Mouse (Mus musculus) G1E (cell line): ENCODE results near the gene Tecpr2. TPM values are rescaled to one million over a fixed set of nuclear protein-coding genes. Genes with fewer than 3 reads are reported as not detected.

Source experiments
- ATAC-seq: 2 replicates; pipeline ENCODE4 v1.8.0; 2016; ENCODE audit warnings: mild to moderate bottlenecking; ENCODE audit not compliant: insufficient number of reproducible peaks, poor library complexity, low FRiP score, severe bottlenecking; ENCODE audit errors: extremely low read depth
- DNase-seq: peaks from one replicate; pipeline ENCODE4 v3.0.0; 2012; ENCODE audit warnings: low spot score
- H3K27me3 ChIP-seq: 2 replicates; pipeline ENCODE4 v1.6.1; 2012; ENCODE audit warnings: mild to moderate bottlenecking, low read length, inconsistent platforms; ENCODE audit not compliant: insufficient read depth
- H3K36me3 ChIP-seq: replicated peaks from 2 replicates; pipeline ENCODE3; 2012; ENCODE audit warnings: mild to moderate bottlenecking, inconsistent platforms
- H3K4me1 ChIP-seq: 2 replicates; pipeline ENCODE4 v1.6.1; 2012; ENCODE audit warnings: low read depth, low read length, inconsistent platforms, mixed read lengths; ENCODE audit not compliant: insufficient read depth
- H3K4me3 ChIP-seq: 2 replicates; pipeline ENCODE4 v1.5.1; 2012; ENCODE audit warnings: low read depth, mild to moderate bottlenecking, inconsistent platforms, low read length, moderate library complexity, mixed read lengths
- H3K9me3 ChIP-seq: replicated peaks from 2 replicates; pipeline ENCODE4 v1.6.1; 2012; ENCODE audit warnings: inconsistent platforms
- CTCF ChIP-seq: IDR thresholded peaks from 2 replicates; pipeline ENCODE4 v1.5.1; 2012; ENCODE audit warnings: low read depth, low read length, inconsistent platforms, mixed read lengths
- GATA1 ChIP-seq: IDR thresholded peaks from 2 replicates; pipeline ENCODE4 v1.6.1; 2012; ENCODE audit warnings: borderline replicate concordance, low read length, inconsistent platforms, mixed read lengths
- GATA2 ChIP-seq: IDR thresholded peaks from 2 replicates; pipeline ENCODE4 v1.6.1; 2012; ENCODE audit warnings: low read depth, low read length, inconsistent platforms, borderline replicate concordance
- POLR2AphosphoS5 ChIP-seq: IDR thresholded peaks from 2 replicates; pipeline ENCODE4 v1.6.1; 2012; ENCODE audit warnings: low read depth, low read length, inconsistent platforms; ENCODE audit not compliant: insufficient replicate concordance
- TAL1 ChIP-seq: conservative IDR thresholded peaks from 2 replicates; pipeline ENCODE4 v1.6.1; 2012; ENCODE audit warnings: low read depth, low read length, inconsistent platforms, mixed read lengths
- polyA plus RNA-seq: library from polyadenylated mRNA; stranded (reverse); fragments of >175 nt; gene quantifications from 2 replicates; pipeline ENCODE4 v1.2.3, GENCODE M21; 2012
- total RNA-seq, 2 experiments: library from RNA; stranded (forward) in 1 of 2; stranded (reverse) in 1 of 2; fragments of 200-1000 nt in 1 of 2; fragments of >200 nt in 1 of 2; fragmentation: Nextera tagmentation in 1 of 2; gene quantifications; 2 replicates each; pipeline ENCODE4 v1.2.3; 2014 to 2017

Gene Tecpr2
- 9.2 and 13.9 TPM in 2 replicates for total RNA-seq (2014; fragmentation: Nextera tagmentation)
- total RNA-seq (2017), result 7.7 and 8.7 TPM in 2 replicates
- polyA plus RNA-seq, result 4.5 and 5.6 TPM in 2 replicates

DNA sequence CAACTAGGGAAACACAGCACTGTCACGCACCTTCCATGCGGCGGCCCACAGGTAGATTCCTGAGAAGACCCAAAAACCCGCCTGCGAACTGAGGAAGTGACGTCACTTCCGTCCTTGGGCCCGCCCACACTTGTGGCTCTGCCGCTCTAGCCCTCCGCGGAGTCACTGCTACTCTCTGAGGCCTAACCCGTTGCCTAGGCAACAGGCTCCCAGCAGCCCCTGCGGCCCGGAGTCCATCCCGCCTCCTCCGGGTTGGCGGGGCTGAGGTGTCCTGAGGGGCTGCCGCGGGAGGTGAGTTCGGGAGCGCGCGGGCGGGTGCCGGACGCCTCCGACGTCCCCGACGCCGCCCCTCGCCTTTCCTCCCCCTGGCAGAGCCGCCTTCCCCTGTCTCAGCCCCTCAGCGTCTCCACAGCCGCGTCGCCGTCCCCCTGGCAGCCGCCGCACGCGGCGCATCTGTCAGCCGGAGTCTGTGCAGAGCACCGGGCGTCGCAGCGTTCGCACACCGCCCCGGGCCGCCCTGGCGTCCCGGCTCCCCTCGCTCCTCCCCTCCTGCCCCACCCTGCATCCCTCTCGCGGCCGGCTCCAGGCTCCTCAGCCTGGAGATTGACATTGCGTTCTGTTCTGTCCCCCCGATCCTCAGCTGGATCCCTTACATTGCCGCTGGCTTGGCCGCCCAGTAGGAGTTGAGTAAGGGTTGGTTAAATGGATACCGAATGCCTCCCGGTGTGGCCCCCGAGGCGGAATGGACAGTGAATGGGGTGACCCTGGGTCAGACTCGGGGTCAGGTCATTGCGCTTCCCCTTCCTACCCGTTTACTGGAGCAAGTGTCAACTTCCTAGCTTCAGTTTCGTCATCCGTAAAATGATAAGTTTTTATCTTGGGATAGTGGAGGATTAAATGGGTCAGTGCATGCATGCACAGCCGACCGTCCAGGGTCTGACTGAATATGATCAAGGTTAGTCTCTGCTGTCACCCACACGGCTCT lies at the start of gene Tecpr2, which contains the start of gene Cinp:
Gene Tecpr2, plus strand, starts transcription at position 229 of the 985 bp plus-strand sequence.
Gene Cinp, minus strand, starts transcription at position 110 of the 985 bp plus-strand sequence.
- H3K9me3 ChIP-seq, result no peaks in the 10 kb centered on the region
- H3K27me3 ChIP-seq, result no peaks in the 10 kb centered on the region
- H3K4me1 ChIP-seq, result peaks cover 48% of the 10 kb centered on the region
- peak within 1 kb of the TSS; percentile 80 for H3K4me3 ChIP-seq
- H3K36me3 ChIP-seq, result peaks cover 37% of the 10 kb centered on the region
- ATAC-seq (peak; percentile 98), DNase-seq (peak; percentile 100)
- no peak for TF ChIP-seq GATA1
- TF ChIP-seq TAL1, result no peak
- TF ChIP-seq CTCF, result no peak
- no peak for TF ChIP-seq POLR2AphosphoS5

DNA sequence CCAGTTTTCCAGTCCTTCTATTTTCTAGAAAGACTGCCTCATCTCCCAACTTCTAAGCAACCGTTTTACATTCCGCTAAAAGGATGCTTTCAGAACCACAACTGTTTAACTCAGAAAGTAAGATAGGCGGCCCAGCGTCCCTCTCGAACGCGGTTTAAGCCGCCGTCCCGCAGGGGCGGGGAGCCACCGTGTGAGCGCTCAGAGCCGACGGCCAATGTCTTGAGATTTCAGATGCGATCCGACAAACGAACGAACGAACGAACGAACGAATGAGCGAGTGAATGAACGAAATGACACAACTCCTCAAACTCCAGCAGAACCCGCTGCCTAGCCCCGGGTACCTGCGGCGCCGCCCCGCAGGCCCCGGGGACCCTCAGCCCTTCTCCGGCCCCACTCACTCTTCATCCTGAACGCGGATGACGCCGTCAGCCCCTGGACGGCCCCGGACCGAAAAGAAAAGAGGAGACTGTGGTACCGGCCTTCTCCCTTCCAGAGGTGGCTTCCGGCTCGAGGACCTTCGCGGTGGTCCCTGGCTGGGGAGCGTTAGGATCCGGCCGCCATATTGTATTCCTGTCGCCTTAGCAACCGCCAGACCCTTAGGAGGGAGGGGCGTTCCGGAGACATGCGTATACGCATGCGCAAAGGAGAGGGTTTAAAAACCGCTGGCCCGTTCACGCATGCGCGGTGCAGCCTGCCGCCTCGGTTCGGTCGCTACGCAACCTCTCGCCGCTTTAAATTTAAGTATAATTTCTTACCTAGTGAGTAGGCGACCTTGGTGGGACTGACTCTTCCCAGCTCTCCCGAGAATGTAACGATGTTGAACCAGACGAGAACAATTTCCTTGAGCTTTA lies 48.5 kb upstream of the Tecpr2 start, which contains the start of gene Mok:
Gene Mok, minus strand, starts transcription at position 592 of the 851 bp plus-strand sequence.
- TF ChIP-seq GATA1 (no peak), TAL1 (no peak), POLR2AphosphoS5 (no peak), CTCF (no peak), GATA2 (no peak)
- no peaks in the 10 kb centered on the region for H3K36me3 ChIP-seq
- H3K4me1 ChIP-seq, result peaks cover 43% of the 10 kb centered on the region
- H3K27me3 ChIP-seq, result peaks cover 32% of the 10 kb centered on the region
- peak within 1 kb of the TSS; percentile 77 for H3K4me3 ChIP-seq
- DNase-seq (peak; percentile 95), ATAC-seq (peak; percentile 47)
- no peaks in the 10 kb centered on the region for H3K9me3 ChIP-seq

GRCm38 (mm10) chr12:110841731-110842493 lies 47.2 kb upstream of the Tecpr2 start:
- peaks cover 22% of the 10 kb centered on the region for H3K27me3 ChIP-seq
- peaks cover 53% of the 10 kb centered on the region for H3K4me1 ChIP-seq
- no peaks in the 10 kb centered on the region for H3K9me3 ChIP-seq
- DNase-seq (no peak), ATAC-seq (no peak)
- H3K4me3 ChIP-seq, result no peak overlapping the region
- TF ChIP-seq CTCF (no peak), POLR2AphosphoS5 (no peak), TAL1 (no peak), GATA1 (no peak), GATA2 (no peak)
- no peaks in the 10 kb centered on the region for H3K36me3 ChIP-seq

DNA sequence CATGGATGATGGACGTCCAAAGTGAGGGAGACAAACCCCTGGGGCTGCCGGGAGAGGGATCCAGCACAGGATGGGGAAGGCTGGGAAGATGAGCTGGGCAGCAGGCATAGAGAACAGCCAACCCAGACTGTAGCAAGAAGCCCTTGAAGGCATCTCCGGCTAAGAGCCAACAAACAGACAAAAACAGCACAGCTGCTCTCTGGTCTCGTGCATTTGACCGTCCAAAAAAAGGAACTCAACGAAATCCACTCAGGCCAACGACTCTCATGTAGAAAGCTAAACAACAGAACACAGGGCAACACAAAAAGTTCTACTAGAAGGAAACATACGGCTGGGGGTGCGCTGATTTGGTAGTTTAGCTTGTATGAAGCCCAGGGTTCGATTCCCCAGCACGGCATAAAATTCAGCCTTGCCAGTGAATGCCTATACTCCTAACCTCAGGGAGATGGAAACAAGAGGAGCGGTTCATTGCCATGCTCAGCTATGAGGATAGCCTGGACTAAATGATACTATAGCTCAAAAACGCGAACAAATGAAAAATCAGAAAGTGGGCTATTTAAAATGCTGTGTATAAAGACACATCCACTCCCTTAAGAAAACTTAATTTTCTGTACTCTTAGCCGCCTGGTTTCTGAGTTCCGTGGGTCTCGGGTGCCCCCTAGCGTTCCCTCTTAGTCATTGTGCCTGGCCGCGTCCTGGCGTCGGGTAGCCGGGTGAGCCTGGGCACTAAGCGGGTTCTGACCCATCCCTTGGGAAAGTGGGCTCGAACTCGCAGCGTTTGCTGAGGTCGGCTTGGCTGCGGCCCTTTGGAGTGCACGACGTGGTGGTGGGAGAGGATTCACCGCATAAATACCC lies 45.6 kb upstream of the Tecpr2 start:
- peaks cover 54% of the 10 kb centered on the region for H3K4me1 ChIP-seq
- DNase-seq, result peak; percentile 70
- no peak for TF ChIP-seq GATA2
- TF ChIP-seq CTCF, result peak; percentile 76
- no peak for TF ChIP-seq POLR2AphosphoS5

GRCm38 (mm10) chr12:110844227-110845130 lies 44.6 kb upstream of the Tecpr2 start:
- peak; percentile 63 for DNase-seq
- Histone ChIP-seq H3K36me3 (no peaks in the 10 kb centered on the region), H3K9me3 (no peaks in the 10 kb centered on the region), H3K4me1 (peaks cover 60% of the 10 kb centered on the region), H3K4me3 (peak overlapping the region; percentile 72), H3K27me3 (peaks cover 12% of the 10 kb centered on the region)
- TF ChIP-seq CTCF (no peak), TAL1 (no peak), POLR2AphosphoS5 (no peak), GATA1 (no peak), GATA2 (no peak)
- peak; percentile 38 for ATAC-seq

More for the DNA sequence above, 45.6 kb upstream of the Tecpr2 start:
- Histone ChIP-seq H3K27me3 (peaks cover 13% of the 10 kb centered on the region), H3K36me3 (no peaks in the 10 kb centered on the region), H3K4me3 (peak overlapping the region; percentile 72), H3K9me3 (no peaks in the 10 kb centered on the region)
- peak; percentile 30 for ATAC-seq
